Mouse (Mus musculus) G1E (cell line): ENCODE measurements around the gene Calcrl.

Source experiments
- CTCF ChIP-seq: IDR thresholded peaks from 2 replicates; pipeline ENCODE4 v1.5.1; 2012; ENCODE audit warnings: low read depth, low read length, inconsistent platforms, mixed read lengths
- GATA1 ChIP-seq: IDR thresholded peaks from 2 replicates; pipeline ENCODE4 v1.6.1; 2012; ENCODE audit warnings: borderline replicate concordance, low read length, inconsistent platforms, mixed read lengths
- GATA2 ChIP-seq: IDR thresholded peaks from 2 replicates; pipeline ENCODE4 v1.6.1; 2012; ENCODE audit warnings: low read depth, low read length, inconsistent platforms, borderline replicate concordance
- POLR2AphosphoS5 ChIP-seq: IDR thresholded peaks from 2 replicates; pipeline ENCODE4 v1.6.1; 2012; ENCODE audit warnings: low read depth, low read length, inconsistent platforms; ENCODE audit not compliant: insufficient replicate concordance
- TAL1 ChIP-seq: conservative IDR thresholded peaks from 2 replicates; pipeline ENCODE4 v1.6.1; 2012; ENCODE audit warnings: low read depth, low read length, inconsistent platforms, mixed read lengths

DNA sequence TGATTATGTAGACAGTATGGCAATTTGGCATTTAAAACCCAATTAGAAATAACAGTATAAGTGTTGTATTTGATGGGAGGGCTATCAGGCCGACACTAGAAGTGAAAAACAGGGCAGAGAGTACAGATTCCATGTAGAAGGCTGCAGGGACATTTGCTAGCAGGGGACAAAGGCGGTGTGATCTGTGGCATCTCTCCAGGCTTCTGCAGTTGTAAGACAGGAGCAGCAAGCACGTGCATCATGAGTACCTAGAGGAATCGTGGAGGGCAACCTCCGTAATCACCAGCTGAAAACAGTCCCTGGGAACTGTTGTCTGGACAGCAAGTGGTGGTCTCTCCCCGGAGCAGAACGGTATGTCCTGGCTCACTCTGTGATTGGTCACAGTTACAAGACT, 37.2 kb downstream of the Calcrl start:
- TF ChIP-seq CTCF = no peak
- TF ChIP-seq TAL1 = no peak
- no peak for TF ChIP-seq GATA1
- no peak for TF ChIP-seq POLR2AphosphoS5
- TF ChIP-seq GATA2 = no peak
